12 mouse cellular contexts compared by ENCODE assay signal in the genomic region with DNA sequence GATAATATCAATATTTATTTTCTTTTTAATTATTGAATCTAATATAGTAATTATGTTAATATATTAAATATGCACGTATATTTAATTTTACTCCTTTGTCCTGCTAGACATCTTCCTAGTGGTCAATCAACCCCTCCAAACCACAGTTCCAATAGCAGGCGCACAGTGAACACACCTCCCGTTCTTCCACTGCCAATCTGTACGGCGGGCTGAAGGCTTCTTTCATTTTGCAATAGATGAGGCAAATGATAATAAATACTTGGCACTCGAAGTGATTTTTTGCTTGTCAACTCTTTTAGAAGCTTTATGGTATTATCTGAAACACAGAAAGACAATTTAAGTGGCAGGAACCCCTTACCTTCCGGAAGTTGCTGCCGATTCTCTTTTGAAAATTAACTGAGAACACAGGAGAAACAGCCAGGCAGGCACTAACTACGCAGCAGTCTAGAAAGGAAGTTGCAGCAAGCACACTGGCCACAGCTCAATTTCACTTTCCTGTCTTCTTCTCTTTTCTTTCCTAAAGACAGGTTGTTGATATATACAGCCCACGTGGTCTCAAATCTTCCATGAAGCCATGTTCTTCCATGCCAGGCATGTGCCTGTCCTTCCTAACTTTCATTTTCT. TPM values are rescaled to one million over a fixed set of nuclear protein-coding genes. Genes with fewer than 3 reads are reported as not detected.
DNase-seq lines count a peak whose midpoint lies in the region; ATAC-seq and TF ChIP-seq lines count a peak whose summit lies in the region.
"Had no signal": no experiment of that assay in that cellular context is flagged by ENCODE, and none has a peak within 500 bp of the region (broad histone marks: within the 10 kb centered on the region; RNA-seq: fewer than 3 reads in every experiment).

No protein-coding gene starts in this region.

- peak; percentile 32; the same call in 1 of the 2 replicates for TF ChIP-seq POLR2A in spleen, adult 2 months (IDR thresholded peaks at IDR 0.05; ENCODE audit: low read depth, low read length)
- TF ChIP-seq POLR2A in small intestine, adult 2 months (IDR thresholded peaks at IDR 0.05; ENCODE audit: low read depth, low read length) = no peak

- H3K36me3 ChIP-seq in spleen, adult 2 months (ENCODE audit: control insufficient read depth, insufficient read depth, low read length) = 0 out of 2 replicates have a peak, but pooled peaks cover 2% of the 10 kb centered on the region
- no peaks in the 10 kb centered on the region for H3K36me3 ChIP-seq in liver, embryonic 13.5 days
- H3K36me3 ChIP-seq in small intestine, adult 2 months (ENCODE audit: control insufficient read depth, insufficient read depth, low read length) = peaks cover 54% of the 10 kb centered on the region

- H3K4me1 ChIP-seq in spleen, adult 2 months (ENCODE audit: control insufficient read depth, insufficient read depth, insufficient read length) = peaks cover 20% of the 10 kb centered on the region
- peaks cover 37% of the 10 kb centered on the region for H3K4me1 ChIP-seq in liver, embryonic 13.5 days (replicated peaks)
- H3K4me1 ChIP-seq in small intestine, adult 2 months (ENCODE audit: control insufficient read depth, insufficient read depth, insufficient read length, low read length) = peaks cover 16% of the 10 kb centered on the region; the same call in 1 of the 2 replicates

- peak overlapping the region; percentile 57 for H3K27ac ChIP-seq in spleen, adult 2 months (ENCODE audit: insufficient read depth, low read length)
- no peak overlapping the region for H3K27ac ChIP-seq in liver, embryonic 13.5 days
- peak overlapping the region; percentile 31; the same call in 1 of the 2 replicates for H3K27ac ChIP-seq in small intestine, adult 2 months (ENCODE audit: insufficient read depth, low read depth, low read length)

- no peaks in the 10 kb centered on the region for H3K27me3 ChIP-seq in spleen, adult 2 months (ENCODE audit: control insufficient read depth, insufficient read depth, low read length)
- H3K27me3 ChIP-seq in liver, embryonic 13.5 days = no peaks in the 10 kb centered on the region
- H3K27me3 ChIP-seq in small intestine, adult 2 months (ENCODE audit: control insufficient read depth, insufficient read depth, low read length) = no peaks in the 10 kb centered on the region

- DNase-seq in spleen, adult 2 months (ENCODE audit: low read depth in 1 of 2, low spot score in 2 of 2) = peak in 1 of 2 experiments; percentile 47
- no peak for DNase-seq in spleen, adult 12 weeks (ENCODE audit: low spot score)
- DNase-seq in T-cell, adult 2 months (ENCODE audit: low spot score) = peak; percentile 67
- DNase-seq in liver, embryonic 13.5 days = no peak
- no peak for DNase-seq in neural tube, embryonic 10.5 days (ENCODE audit: extremely low spot score, low spot score)
- no peak for DNase-seq in cerebellum, adult 8-10 months
- DNase-seq: adrenal gland, postnatal 14 days; cerebellum, postnatal 14 days; heart, postnatal 14 days; kidney, adult 2 months had no signal

- ATAC-seq in liver, embryonic 13.5 days (ENCODE audit: low read depth) = no peak

- H3K9ac ChIP-seq in liver, embryonic 13.5 days = peak overlapping the region; percentile 53

- peak overlapping the region; percentile 58 for H3K4me2 ChIP-seq in liver, embryonic 13.5 days

- peak overlapping the region; percentile 61 for H3K4me3 ChIP-seq in spleen, adult 2 months (ENCODE audit: extremely low read depth, insufficient read depth, insufficient read length)
- H3K4me3 ChIP-seq in liver, embryonic 13.5 days (replicated peaks) = peak overlapping the region; percentile 46
- no peak overlapping the region for H3K4me3 ChIP-seq in small intestine, adult 2 months (ENCODE audit: low read depth, low read length)
- H3K4me3 ChIP-seq: myocyte had no signal

- no peak for TF ChIP-seq CTCF in spleen, adult 2 months (IDR thresholded peaks at IDR 0.05; ENCODE audit: extremely low read depth, insufficient read depth, insufficient read length, insufficient replicate concordance)
- TF ChIP-seq CTCF in small intestine, adult 2 months (IDR thresholded peaks at IDR 0.05; ENCODE audit: extremely low read depth, insufficient read length, insufficient replicate concordance, low read depth, low read length) = no peak

- 3% methylated on average over 10 of the region's 10 CpGs for WGBS in spleen, adult 2 months
- WGBS in liver, embryonic 13.5 days (ENCODE audit: insufficient replicate concordance) = 12% methylated on average over 10 of the region's 10 CpGs
- 59% methylated on average over 10 of the region's 10 CpGs for WGBS in small intestine, adult 2 months

- H3K9me3 ChIP-seq in liver, embryonic 13.5 days (replicated peaks) = no peaks in the 10 kb centered on the region

RNA-seq across cellular contexts. Expression of a gene that starts 45.0 kb away (rescaled TPM):
- polyA plus RNA-seq in spleen, adult 2 months (2012; rRNA removed) = 8.4 and 8.8 TPM in 2 replicates
- polyA plus RNA-seq in liver, embryonic 13.5 days (2015; fragmentation: Nextera tagmentation; extraction: Ambion mirVana) = 1.0 and 1.8 TPM in 2 replicates
- polyA plus RNA-seq in small intestine, adult 2 months (2012; rRNA removed) = 21.6 and 53.3 TPM in 2 replicates
